Mouse (Mus musculus): Measurements from ENCODE around the gene Fchsd2. TPM values are rescaled to one million over a fixed set of nuclear protein-coding genes. Genes with fewer than 3 reads are reported as not detected.

Gene Fchsd2
- polyA plus RNA-seq, 1 experiment from 2014 or later, result 35.5 TPM

GRCm38 (mm10) chr7:101231458-101231857, 138.8 kb downstream of the Fchsd2 start:
- Histone ChIP-seq H3K27ac (ENCODE audit: low read depth, low read length) (no peak overlapping the region), H3K4me3 (ENCODE audit: low read length) (no peak overlapping the region), H3K27me3 (ENCODE audit: control insufficient read depth, insufficient read depth, low read length) (no peaks in the 10 kb centered on the region)

GRCm38 (mm10) chr7:101232716-101233115, 140.1 kb downstream of the Fchsd2 start:
- Histone ChIP-seq H3K4me2 (replicated peaks; ENCODE audit: low read depth, low read length) (no peak overlapping the region), H3K4me3 (ENCODE audit: low read length) (no peak overlapping the region), H3K27ac (ENCODE audit: low read depth, low read length) (no peak overlapping the region), H3K4me1 (ENCODE audit: control insufficient read depth, insufficient read depth, low read length) (no peaks in the 10 kb centered on the region), H3K9ac (ENCODE audit: low read depth, low read length) (no peak overlapping the region), H3K27me3 (ENCODE audit: control insufficient read depth, insufficient read depth, low read length) (no peaks in the 10 kb centered on the region), H3K36me3 (ENCODE audit: control insufficient read depth, insufficient read depth, low read length) (peaks cover 4% of the 10 kb centered on the region; the same call in 1 of the 2 replicates), H3K9me3 (ENCODE audit: control insufficient read depth, low read length) (no peaks in the 10 kb centered on the region)
- WGBS, result 79% methylated on average over 3 of the region's 3 CpGs
- no peak for ATAC-seq (ENCODE audit: low FRiP score, low TSS enrichment)

More at GRCm38 (mm10) chr7:101231458-101231857, 138.8 kb downstream of the Fchsd2 start:
- H3K9ac ChIP-seq (ENCODE audit: low read depth, low read length), result no peak overlapping the region
- no peaks in the 10 kb centered on the region for H3K4me1 ChIP-seq (ENCODE audit: control insufficient read depth, insufficient read depth, low read length)
- no peak overlapping the region for H3K4me2 ChIP-seq (replicated peaks; ENCODE audit: low read depth, low read length)
- peaks cover 4% of the 10 kb centered on the region; the same call in 1 of the 2 replicates for H3K36me3 ChIP-seq (ENCODE audit: control insufficient read depth, insufficient read depth, low read length)
- no peak for ATAC-seq (ENCODE audit: low FRiP score, low TSS enrichment)
- no peaks in the 10 kb centered on the region for H3K9me3 ChIP-seq (ENCODE audit: control insufficient read depth, low read length)
- WGBS, result 44% methylated on average over 2 of the region's 2 CpGs

- 82% methylated on average over 8 of the region's 8 CpGs for WGBS
- no peaks in the 10 kb centered on the region for H3K4me1 ChIP-seq (ENCODE audit: control insufficient read depth, insufficient read depth, low read length)
- no peak for ATAC-seq (ENCODE audit: low FRiP score, low TSS enrichment)
Measured at GRCm38 (mm10) chr7:101236712-101237473, 144.2 kb downstream of the Fchsd2 start.

GRCm38 (mm10) chr7:101248760-101249159, 156.1 kb downstream of the Fchsd2 start:
- Histone ChIP-seq H3K27me3 (ENCODE audit: control insufficient read depth, insufficient read depth, low read length) (no peaks in the 10 kb centered on the region), H3K4me3 (ENCODE audit: low read length) (no peak overlapping the region), H3K9ac (ENCODE audit: low read depth, low read length) (no peak overlapping the region), H3K36me3 (ENCODE audit: control insufficient read depth, insufficient read depth, low read length) (peaks cover 22% of the 10 kb centered on the region; the same call in 1 of the 2 replicates), H3K4me1 (ENCODE audit: control insufficient read depth, insufficient read depth, low read length) (no peaks in the 10 kb centered on the region), H3K27ac (ENCODE audit: low read depth, low read length) (no peak overlapping the region), H3K4me2 (replicated peaks; ENCODE audit: low read depth, low read length) (no peak overlapping the region), H3K9me3 (ENCODE audit: control insufficient read depth, low read length) (no peaks in the 10 kb centered on the region)
- no peak for ATAC-seq (ENCODE audit: low FRiP score, low TSS enrichment)
- WGBS, result 84% methylated on average over 4 of the region's 4 CpGs

More at GRCm38 (mm10) chr7:101236712-101237473, 144.2 kb downstream of the Fchsd2 start:
- Histone ChIP-seq H3K9ac (ENCODE audit: low read depth, low read length) (no peak overlapping the region), H3K27me3 (ENCODE audit: control insufficient read depth, insufficient read depth, low read length) (no peaks in the 10 kb centered on the region), H3K9me3 (ENCODE audit: control insufficient read depth, low read length) (no peaks in the 10 kb centered on the region), H3K4me2 (replicated peaks; ENCODE audit: low read depth, low read length) (no peak overlapping the region), H3K4me3 (ENCODE audit: low read length) (no peak overlapping the region), H3K36me3 (ENCODE audit: control insufficient read depth, insufficient read depth, low read length) (peaks cover 10% of the 10 kb centered on the region; the same call in 1 of the 2 replicates), H3K27ac (ENCODE audit: low read depth, low read length) (no peak overlapping the region)

- no peaks in the 10 kb centered on the region for H3K27me3 ChIP-seq (ENCODE audit: control insufficient read depth, insufficient read depth, low read length)
- no peak overlapping the region for H3K27ac ChIP-seq (ENCODE audit: low read depth, low read length)
- 55% methylated on average over 2 of the region's 2 CpGs for WGBS
- no peaks in the 10 kb centered on the region for H3K4me1 ChIP-seq (ENCODE audit: control insufficient read depth, insufficient read depth, low read length)
- H3K9ac ChIP-seq (ENCODE audit: low read depth, low read length), result no peak overlapping the region
- H3K36me3 ChIP-seq (ENCODE audit: control insufficient read depth, insufficient read depth, low read length), result peaks cover 25% of the 10 kb centered on the region; the same call in 1 of the 2 replicates
- no peaks in the 10 kb centered on the region for H3K9me3 ChIP-seq (ENCODE audit: control insufficient read depth, low read length)
- no peak for ATAC-seq (ENCODE audit: low FRiP score, low TSS enrichment)
- H3K4me2 ChIP-seq (replicated peaks; ENCODE audit: low read depth, low read length), result no peak overlapping the region
- H3K4me3 ChIP-seq (ENCODE audit: low read length), result no peak overlapping the region
Measured at GRCm38 (mm10) chr7:101249173-101249572, 156.5 kb downstream of the Fchsd2 start.

GRCm38 (mm10) chr7:101253071-101253470, 160.4 kb downstream of the Fchsd2 start:
- WGBS, result 66% methylated on average over 2 of the region's 2 CpGs
- Histone ChIP-seq H3K9ac (ENCODE audit: low read depth, low read length) (no peak overlapping the region), H3K27ac (ENCODE audit: low read depth, low read length) (no peak overlapping the region), H3K4me1 (ENCODE audit: control insufficient read depth, insufficient read depth, low read length) (no peaks in the 10 kb centered on the region), H3K27me3 (ENCODE audit: control insufficient read depth, insufficient read depth, low read length) (no peaks in the 10 kb centered on the region), H3K9me3 (ENCODE audit: control insufficient read depth, low read length) (no peaks in the 10 kb centered on the region), H3K4me3 (ENCODE audit: low read length) (no peak overlapping the region), H3K36me3 (ENCODE audit: control insufficient read depth, insufficient read depth, low read length) (peaks cover 29% of the 10 kb centered on the region; the same call in 1 of the 2 replicates), H3K4me2 (replicated peaks; ENCODE audit: low read depth, low read length) (no peak overlapping the region)
- ATAC-seq (ENCODE audit: low FRiP score, low TSS enrichment), result no peak

DNA sequence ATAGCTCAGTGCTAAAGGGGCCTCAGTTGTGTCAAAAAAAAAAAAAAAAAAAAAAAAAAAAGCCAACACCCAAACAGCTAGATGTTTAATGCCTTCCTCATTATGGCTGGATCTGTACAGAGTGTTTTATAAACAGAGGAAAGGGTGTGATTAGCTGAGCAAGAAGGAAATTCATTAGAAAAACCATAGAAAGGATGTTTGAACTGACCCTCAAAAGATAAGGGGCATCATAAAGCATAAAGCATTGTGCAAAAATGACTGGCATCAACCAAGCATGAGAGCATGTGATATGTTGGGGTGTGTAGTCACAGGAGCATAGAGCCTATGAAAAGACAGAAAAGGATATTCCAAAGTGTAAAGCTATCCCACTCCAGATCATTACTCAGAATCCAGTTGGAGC, 165.8 kb downstream of the Fchsd2 start:
- Histone ChIP-seq H3K36me3 (ENCODE audit: control insufficient read depth, insufficient read depth, low read length) (peaks cover 32% of the 10 kb centered on the region), H3K4me2 (replicated peaks; ENCODE audit: low read depth, low read length) (no peak overlapping the region), H3K4me1 (ENCODE audit: control insufficient read depth, insufficient read depth, low read length) (no peaks in the 10 kb centered on the region), H3K9me3 (ENCODE audit: control insufficient read depth, low read length) (no peaks in the 10 kb centered on the region), H3K4me3 (ENCODE audit: low read length) (no peak overlapping the region), H3K27me3 (ENCODE audit: control insufficient read depth, insufficient read depth, low read length) (no peaks in the 10 kb centered on the region), H3K9ac (ENCODE audit: low read depth, low read length) (no peak overlapping the region), H3K27ac (ENCODE audit: low read depth, low read length) (no peak overlapping the region)
- ATAC-seq (ENCODE audit: low FRiP score, low TSS enrichment), result no peak

GRCm38 (mm10) chr7:101261941-101262546, 169.4 kb downstream of the Fchsd2 start:
- ATAC-seq (ENCODE audit: low FRiP score, low TSS enrichment), result no peak
- WGBS, result 85% methylated on average over 4 of the region's 4 CpGs
- H3K4me2 ChIP-seq (replicated peaks; ENCODE audit: low read depth, low read length), result no peak overlapping the region

GRCm38 (mm10) chr7:101263511-101263910, 170.8 kb downstream of the Fchsd2 start:
- ATAC-seq (ENCODE audit: low FRiP score, low TSS enrichment), result no peak
- H3K9me3 ChIP-seq (ENCODE audit: control insufficient read depth, low read length), result no peaks in the 10 kb centered on the region

More at GRCm38 (mm10) chr7:101261941-101262546, 169.4 kb downstream of the Fchsd2 start:
- H3K4me1 ChIP-seq (ENCODE audit: control insufficient read depth, insufficient read depth, low read length), result no peaks in the 10 kb centered on the region
- peaks cover 18% of the 10 kb centered on the region for H3K36me3 ChIP-seq (ENCODE audit: control insufficient read depth, insufficient read depth, low read length)
- no peaks in the 10 kb centered on the region for H3K27me3 ChIP-seq (ENCODE audit: control insufficient read depth, insufficient read depth, low read length)
- H3K9ac ChIP-seq (ENCODE audit: low read depth, low read length), result no peak overlapping the region
- no peak overlapping the region for H3K4me3 ChIP-seq (ENCODE audit: low read length)
- H3K27ac ChIP-seq (ENCODE audit: low read depth, low read length), result no peak overlapping the region
- H3K9me3 ChIP-seq (ENCODE audit: control insufficient read depth, low read length), result no peaks in the 10 kb centered on the region

More at GRCm38 (mm10) chr7:101263511-101263910, 170.8 kb downstream of the Fchsd2 start:
- no peaks in the 10 kb centered on the region for H3K27me3 ChIP-seq (ENCODE audit: control insufficient read depth, insufficient read depth, low read length)
- H3K4me3 ChIP-seq (ENCODE audit: low read length), result no peak overlapping the region
- no peak overlapping the region for H3K4me2 ChIP-seq (replicated peaks; ENCODE audit: low read depth, low read length)
- no peak overlapping the region for H3K9ac ChIP-seq (ENCODE audit: low read depth, low read length)
- H3K27ac ChIP-seq (ENCODE audit: low read depth, low read length), result no peak overlapping the region
- no peaks in the 10 kb centered on the region for H3K4me1 ChIP-seq (ENCODE audit: control insufficient read depth, insufficient read depth, low read length)
- H3K36me3 ChIP-seq (ENCODE audit: control insufficient read depth, insufficient read depth, low read length), result peaks cover 18% of the 10 kb centered on the region

Data from kidney, embryonic 14.5 days (tissue).